Mouse (Mus musculus): ENCODE data around the gene Gm11096.

DNA sequence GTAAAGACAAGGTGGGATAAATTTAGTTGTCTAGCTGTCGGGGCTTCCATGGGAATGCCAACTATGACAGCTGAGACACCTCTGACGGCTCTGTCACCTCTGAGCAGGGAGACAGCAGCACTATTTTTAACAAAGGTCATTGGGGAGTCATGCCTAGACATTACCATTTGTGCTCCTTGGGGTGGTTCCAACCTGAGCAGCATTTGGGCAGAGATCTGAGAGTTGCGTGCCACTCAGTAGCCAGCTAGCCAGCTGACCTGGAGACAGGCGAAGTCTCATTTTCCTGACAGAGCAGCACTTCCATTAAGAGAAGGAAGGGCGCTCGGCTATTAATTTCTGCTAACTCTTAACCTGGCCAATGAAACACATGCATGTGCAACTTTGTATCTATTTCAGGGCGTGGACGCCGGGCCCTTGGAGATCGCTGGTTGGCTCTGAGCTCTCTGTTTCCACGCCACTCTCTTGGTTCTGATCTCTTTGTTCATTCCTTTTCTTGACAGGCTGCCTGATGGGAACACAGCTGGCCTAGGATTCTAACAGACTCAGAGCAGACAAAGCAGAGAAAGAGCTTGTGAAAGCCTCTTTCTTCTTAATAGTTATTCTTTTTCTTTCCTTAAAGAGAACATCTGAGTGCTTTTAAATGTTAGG, 40.4 kb downstream of the Gm11096 start:
- TF ChIP-seq CTCF (conservative IDR thresholded peaks at IDR 0.05; ENCODE audit: insufficient read depth, insufficient read length, low read depth, low read length) (no peak), POLR2A (IDR thresholded peaks at IDR 0.05; ENCODE audit: low read depth, low read length) (no peak)
